Mouse (Mus musculus): Measurements from ENCODE around the gene Dnajc5.

Gene Dnajc5

DNA sequence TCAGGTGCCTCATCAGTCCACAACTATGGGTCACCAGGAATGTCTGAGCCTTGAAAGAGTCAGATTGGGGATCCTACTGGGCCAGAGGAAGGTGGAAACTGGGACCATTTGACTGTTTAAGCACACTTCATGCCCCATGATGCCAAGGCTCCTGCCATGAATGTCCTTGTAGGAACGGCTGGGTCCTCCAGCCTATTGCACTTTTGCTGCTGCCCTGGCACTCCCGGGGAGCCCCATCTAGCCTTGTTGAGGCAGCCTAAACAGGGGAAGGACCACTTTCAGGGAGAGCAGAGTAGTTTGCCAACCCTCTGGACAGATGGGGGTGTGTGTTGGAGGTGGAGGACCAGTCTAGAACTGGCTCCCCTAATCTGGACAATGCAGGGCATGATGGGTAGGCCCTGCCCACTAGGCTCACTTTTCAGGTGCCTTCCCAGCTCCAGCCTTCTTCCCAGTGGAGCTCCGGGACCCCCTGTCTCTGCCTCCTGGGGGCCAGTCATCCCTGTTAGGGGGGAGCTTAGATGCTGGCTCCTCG is 64.2 kb downstream of the Dnajc5 start, which contains the start of gene Uckl1:
Gene Uckl1, minus strand, starts transcription at position 482 of the 532 bp plus-strand sequence.
- in situ Hi-C loops (cut with MboI, MseI): loop anchor here in 1 of 2 experiments (5.0 to 25.0 kb wide), 2 partner anchors 202 to 872 kb away; partner anchors contain the start of genes Dido1, Gid8 and Lime1

DNA sequence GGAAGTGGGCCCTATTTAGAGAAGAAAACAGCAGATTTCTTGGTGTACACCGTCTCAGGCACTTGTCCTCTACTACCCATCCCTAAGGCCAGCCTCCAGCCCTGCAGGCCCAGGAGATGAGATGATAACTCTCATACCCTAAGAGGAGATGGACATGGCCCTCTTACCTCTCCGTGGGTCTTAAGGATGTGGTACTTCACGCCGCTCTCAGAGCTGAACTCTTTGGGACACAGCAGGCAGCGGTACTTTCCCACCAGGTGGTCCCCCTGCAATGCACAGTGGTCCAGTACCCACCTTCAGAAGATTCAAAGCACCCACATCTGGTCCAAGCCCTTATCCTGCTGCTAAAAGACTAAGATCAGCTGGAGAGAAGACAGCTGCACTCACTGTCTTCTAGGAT is 65.2 kb downstream of the Dnajc5 start:
- in situ Hi-C loops (cut with MboI, MseI): loop anchor here in 1 of 2 experiments (25.0 kb wide), 1 partner anchor 873 kb away; the partner anchor contains the start of genes Dido1 and Gid8

DNA sequence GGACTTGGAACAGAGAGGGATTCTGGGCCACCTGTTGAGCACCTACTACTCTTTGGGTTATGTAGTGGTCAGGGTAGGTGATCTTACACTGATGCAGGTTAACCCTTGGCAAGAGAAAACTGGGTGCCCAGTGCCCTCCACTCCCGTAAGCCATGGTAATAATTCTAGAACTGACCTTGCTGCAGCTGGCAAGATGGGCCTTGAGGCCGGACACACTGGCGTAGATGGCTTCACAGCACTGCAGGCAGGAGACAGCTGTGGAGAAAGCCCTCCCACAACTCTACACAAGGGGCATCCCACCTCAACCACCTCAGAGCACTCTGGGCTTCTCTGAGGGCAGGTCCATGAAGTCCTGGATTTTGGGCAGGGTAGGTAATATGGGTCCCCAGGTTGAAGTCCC is 65.8 kb downstream of the Dnajc5 start:
- in situ Hi-C loops (cut with MboI, MseI): loop anchor here in 1 of 2 experiments (25.0 kb wide), 1 partner anchor 874 kb away; the partner anchor contains the start of genes Dido1 and Gid8

DNA sequence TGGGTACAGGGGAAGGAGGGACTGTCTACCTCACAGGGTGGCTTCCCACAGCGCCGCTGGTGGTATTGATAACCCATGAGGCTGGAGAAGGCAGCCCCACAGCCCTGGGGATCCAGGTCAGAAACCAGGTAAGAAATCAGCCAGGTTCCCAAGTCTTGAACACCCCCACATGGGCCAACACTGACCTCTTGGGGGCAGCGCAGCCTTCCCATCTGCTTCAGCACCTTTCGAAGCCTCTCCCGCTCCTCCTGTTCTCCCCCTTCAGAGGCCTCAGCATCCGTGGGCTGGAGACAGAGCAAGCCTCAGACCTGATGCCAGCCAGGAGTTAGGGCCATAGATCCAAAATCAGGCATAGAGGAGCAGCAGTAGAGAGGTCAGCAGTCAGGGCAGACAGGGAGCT is 67.5 kb downstream of the Dnajc5 start:
- in situ Hi-C loops (cut with MboI, MseI): loop anchor here in 1 of 2 experiments (25.0 kb wide), 1 partner anchor 875 kb away; the partner anchor contains the start of genes Dido1 and Gid8

DNA sequence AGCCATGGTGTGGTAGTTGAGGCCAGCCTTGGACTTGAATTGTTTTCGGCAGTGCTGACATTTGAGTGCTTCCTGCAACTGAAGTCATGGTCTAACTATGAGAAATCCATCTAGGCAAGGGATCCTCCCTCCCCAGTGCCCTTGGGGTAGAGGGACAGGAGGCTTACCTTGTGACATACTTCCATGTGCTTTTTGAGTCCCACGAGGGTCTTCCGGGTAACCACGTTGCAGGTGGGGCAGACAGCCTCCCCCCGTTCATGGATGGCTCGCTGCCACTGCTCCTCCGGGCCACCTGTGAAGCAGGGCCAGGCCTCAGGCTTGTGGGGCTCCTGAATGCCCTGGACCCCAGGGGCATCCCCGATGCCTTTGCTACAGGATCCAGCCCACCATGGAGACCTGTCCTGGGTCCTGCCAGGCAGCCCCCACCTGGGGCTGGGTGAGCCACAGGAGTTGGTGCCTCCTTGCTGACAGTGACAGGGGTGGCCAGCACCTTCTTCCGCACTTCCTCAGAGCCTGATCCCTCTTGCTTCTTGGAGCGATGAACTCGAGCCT is 68.0 kb downstream of the Dnajc5 start:
- in situ Hi-C loops (cut with MboI, MseI): loop anchor here in 1 of 2 experiments (25.0 kb wide), 1 partner anchor 876 kb away; the partner anchor contains the start of genes Dido1 and Gid8

DNA sequence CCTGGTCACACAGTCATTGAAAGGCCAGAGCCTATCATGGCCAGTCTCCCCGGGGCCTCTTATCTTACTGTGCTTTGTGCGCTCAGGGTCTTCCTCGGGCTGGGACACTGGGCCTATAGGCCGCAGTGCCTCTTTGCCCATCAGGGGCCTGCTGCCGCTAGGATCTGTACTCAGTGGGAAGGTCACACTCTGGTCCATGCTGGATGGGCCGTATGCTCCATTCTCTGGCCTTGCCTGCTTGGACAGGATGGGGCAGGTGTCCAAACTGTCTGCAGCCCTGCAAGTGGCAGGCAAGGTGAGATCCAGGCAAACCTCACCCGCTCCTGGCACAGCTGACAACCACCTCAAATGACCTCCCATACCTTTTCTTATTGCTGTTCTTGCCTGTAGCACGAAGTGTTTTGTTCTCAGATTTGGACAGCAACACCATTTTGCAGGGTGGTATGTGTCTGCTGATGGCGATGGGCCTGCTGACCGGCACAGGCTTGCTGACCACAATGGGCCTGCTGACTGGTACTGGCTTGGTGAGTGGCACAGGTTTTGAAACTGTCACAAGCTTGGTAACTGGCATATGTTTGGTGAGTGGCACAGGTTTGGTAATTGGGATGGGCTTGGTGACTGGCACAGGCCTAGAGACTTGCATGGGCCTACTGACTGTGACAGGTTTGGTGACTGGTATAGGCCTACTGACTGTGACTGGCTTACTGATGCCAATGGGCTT is 68.9 kb downstream of the Dnajc5 start:
- in situ Hi-C loops (cut with MboI, MseI): loop anchor here in 1 of 2 experiments (25.0 kb wide), 1 partner anchor 877 kb away; the partner anchor contains the start of genes Dido1 and Gid8

DNA sequence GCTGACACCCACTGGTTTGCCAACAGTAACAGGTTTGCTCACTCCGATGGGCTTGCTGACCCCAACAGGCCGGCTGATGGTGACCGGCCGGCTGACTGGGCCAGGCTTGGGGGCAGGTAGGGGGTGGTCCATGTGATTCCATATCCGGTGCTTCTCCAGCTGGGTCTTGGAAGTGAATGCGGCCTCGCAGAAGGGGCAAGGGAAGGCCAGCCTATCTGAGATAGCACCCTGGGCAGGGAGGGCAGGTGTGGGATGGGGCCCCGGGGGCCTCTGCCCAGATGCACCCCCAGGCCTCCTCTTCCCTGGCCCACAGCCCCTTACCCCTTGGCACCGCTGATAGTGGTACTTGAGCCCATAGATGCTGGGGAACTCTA is 69.4 kb downstream of the Dnajc5 start:
- in situ Hi-C loops (cut with MboI, MseI): loop anchor here in 1 of 2 experiments (25.0 kb wide), 1 partner anchor 877 kb away; the partner anchor contains the start of genes Dido1 and Gid8

DNA sequence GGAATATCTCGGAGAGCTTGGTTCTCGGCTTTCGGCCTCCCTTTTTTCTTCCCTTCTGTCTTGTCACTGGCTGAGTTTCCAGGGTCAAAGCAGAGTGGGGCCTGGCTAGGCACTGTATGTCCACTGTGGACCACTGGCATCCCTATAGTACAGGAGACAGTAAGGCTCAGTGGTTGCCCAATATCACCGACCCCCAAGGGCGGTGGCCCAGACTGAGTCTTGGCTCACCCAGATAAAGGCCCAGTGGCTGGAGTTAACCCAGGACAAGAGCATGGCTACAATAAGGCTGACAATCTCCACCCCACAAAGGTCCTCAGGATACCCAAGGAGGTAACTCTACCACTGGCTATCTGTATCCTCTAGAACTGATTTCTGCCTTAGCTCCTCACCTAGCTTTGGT is 70.2 kb downstream of the Dnajc5 start:
- in situ Hi-C loops (cut with MboI, MseI): loop anchor here in 1 of 2 experiments (25.0 kb wide), 1 partner anchor 878 kb away; the partner anchor contains the start of genes Dido1 and Gid8

DNA sequence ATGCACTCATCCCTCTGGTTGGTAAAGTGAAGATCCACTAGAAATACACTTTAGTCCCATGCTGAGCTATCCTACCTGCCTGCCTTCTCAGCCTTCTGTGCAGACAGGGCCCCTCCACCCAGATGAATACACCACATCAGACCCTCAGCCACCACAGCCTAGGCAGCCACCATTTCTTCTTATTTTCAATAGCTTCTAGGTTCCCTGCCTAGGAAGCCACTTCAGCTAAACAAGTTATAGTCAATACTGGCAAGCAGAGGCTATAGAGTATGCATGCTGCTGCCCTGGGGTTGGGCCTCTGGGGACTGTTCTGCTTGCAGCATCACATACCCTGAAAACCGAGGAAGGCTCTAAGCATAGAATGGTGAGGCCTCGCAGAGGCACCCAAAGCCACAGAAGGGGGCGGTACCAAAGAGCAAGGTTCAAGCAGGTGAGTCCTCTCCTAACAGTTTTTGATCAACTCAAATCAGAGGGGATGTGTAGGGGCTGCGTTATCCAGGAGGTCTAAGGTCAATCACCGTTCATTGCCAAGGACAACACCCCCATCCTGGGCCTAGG is 71.3 kb downstream of the Dnajc5 start, which contains the start of gene Prpf6:
Gene Prpf6, plus strand, starts transcription at position 341 of the 558 bp plus-strand sequence.
- in situ Hi-C loops (cut with MboI, MseI): loop anchor here in 1 of 2 experiments (25.0 kb wide), 1 partner anchor 879 kb away; the partner anchor contains the start of genes Dido1 and Gid8

DNA sequence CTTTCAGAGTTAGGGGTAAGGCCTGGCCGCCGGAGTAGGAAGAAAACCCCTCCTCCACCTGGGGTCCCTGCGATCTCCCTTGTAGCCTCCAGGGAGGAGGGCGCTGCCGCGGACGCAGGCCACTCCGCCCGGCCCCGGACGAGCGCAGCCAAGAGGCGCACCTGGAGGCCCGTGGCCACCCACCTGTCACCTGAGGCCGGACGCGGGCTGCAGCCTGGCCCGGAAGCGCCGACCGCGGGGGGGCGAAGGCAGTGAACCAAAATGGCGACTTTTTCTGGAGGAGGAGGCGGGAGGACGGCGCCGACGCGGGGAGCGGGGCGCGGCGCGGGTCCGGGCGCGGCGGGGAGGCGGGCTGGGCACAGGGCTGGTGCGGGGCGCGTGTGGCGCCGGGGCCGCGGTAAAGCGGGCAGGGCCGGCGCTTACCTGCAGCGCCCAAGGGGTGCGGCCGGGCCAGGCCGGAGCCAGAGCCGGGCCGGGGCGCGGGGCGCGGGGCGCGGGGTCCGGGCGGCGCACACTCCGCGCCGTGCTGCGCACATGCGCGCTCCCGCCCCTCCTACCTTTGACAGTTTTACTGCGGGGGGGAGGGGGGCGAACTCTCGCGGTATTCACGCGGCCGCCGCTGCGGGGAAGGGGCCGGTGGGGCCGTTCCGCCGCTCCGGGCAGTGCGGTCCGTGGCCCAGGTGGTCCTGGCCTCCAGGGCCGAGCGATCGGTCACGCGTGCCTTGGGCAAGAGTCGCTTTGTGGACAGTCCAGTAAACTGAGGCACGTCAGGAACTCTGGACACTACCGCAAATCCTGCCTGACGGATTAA is 72.2 kb downstream of the Dnajc5 start, which contains the start of gene Zfp512b:
Gene Zfp512b, minus strand, starts transcription at position 573 of the 811 bp plus-strand sequence.
- in situ Hi-C loops (cut with MboI, MseI): loop anchor here in 1 of 2 experiments (25.0 kb wide), 1 partner anchor 880 kb away; the partner anchor contains the start of genes Dido1 and Gid8

DNA sequence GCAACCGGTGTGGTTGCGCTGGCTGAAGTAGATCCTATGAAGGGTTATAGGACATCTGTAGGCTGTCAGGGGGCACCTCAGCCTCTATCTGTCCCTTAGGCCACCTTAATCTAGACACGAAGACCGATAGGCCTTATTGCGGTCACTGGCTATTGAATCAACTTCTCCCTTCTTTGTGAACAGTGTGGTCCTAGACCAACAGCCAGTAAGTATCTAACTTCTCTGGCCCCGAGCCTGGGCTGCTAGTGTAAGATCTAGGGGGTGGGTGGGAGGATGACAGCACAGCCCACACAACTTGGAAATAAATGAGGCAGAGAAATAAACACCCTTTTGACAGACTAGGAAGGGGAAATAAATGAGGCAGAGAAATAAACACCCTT is 72.7 kb downstream of the Dnajc5 start:
- in situ Hi-C loops (cut with MboI, MseI): loop anchor here in 1 of 2 experiments (25.0 kb wide), 1 partner anchor 881 kb away; the partner anchor contains the start of genes Dido1 and Gid8

DNA sequence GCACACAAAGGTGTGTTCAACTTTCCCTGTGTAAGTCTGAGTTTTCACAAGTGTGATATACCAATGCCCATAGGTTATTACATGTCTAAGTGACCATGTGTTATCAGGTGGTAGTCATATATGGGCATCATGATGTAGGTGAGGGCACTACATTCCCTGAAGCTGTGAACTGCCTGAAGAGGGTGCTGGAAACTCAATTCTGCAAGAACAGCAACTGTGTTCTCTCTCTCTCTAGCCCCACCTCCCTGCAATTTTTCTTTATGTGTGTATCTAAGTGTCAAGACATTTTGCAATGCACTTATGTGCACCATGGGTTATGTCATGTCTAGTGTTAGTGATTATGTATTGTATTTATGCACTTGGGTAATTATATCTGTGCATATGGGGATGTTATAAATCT is 73.7 kb downstream of the Dnajc5 start:
- in situ Hi-C loops (cut with MboI, MseI): loop anchor here in 1 of 2 experiments (25.0 kb wide), 1 partner anchor 882 kb away; the partner anchor contains the start of genes Dido1 and Gid8

DNA sequence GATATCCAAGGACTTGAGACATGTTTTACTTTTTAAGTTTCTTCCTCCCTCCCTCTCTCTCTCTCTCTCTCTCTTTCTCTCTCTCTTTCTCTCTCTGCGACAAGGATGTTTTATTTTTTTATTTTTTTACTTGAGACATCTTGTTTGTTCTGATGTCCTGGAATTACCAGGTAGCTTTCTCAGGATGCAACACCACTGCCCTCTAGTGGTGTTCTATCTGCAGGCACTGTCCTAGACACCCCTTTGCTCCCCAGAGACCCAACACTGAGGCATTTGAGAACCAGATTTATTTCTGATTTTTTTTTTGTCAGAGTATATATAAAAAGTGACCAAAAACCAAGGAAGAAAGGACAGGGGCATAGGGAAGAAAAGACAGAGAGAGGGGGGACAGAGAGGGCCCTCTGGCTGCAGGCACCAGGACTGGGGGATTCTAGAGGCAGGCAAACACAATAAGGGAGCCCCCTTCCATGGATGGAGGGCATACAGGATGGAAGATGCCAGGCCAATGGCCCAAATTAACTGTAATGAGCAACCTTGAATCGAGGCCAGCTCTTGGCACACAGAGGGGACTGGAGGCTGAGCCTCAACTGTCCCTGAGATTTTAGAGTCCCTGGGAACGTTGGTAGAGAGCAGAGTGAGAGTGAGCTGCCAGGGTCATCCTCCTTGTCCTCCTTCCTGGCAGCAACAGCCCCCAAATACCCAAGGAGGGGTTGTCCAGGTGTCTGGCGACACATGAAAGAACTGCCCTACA is 74.8 kb downstream of the Dnajc5 start:
- in situ Hi-C loops (cut with MboI, MseI): loop anchor here in 1 of 2 experiments (25.0 kb wide), 1 partner anchor 883 kb away; the partner anchor contains the start of genes Dido1 and Gid8

DNA sequence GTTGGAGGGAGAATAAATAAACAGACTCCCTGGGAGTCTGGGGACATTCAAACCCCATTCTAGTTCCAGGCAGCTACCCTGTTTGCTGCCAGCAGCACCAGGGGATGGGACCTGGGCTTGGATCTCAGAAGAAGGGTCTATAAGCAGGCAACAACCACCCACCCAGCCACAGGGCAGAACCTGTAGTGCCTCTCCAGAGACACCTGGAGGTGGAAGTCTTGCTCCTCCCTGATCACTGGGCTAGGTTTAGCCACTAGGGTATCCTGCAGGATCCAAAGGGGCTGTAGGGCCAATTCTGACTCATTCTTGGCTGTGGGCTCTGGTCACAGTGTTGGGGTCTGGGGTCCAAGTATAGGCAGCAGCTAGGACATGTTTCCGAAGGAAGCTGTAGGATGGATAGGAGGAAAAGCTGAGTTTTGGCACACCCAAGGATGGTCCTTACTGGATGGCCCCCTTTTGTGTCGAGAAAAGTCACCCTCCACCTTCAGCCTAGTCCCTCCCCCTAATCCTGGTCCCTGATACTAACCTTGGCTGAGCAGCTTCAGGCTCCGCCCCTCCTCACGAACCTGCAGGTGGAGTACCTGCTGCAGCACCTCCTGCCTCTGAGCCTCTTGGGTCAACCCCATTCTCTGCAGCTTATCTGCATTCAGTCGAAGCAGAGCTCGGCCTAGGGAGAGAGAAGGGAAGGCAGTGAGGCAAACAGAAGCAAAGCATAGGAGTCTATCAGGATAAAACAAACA is 76.1 kb downstream of the Dnajc5 start:
- in situ Hi-C loops (cut with MboI, MseI): loop anchor here in 1 of 2 experiments (25.0 kb wide), 1 partner anchor 884 kb away; the partner anchor contains the start of genes Dido1 and Gid8

DNA sequence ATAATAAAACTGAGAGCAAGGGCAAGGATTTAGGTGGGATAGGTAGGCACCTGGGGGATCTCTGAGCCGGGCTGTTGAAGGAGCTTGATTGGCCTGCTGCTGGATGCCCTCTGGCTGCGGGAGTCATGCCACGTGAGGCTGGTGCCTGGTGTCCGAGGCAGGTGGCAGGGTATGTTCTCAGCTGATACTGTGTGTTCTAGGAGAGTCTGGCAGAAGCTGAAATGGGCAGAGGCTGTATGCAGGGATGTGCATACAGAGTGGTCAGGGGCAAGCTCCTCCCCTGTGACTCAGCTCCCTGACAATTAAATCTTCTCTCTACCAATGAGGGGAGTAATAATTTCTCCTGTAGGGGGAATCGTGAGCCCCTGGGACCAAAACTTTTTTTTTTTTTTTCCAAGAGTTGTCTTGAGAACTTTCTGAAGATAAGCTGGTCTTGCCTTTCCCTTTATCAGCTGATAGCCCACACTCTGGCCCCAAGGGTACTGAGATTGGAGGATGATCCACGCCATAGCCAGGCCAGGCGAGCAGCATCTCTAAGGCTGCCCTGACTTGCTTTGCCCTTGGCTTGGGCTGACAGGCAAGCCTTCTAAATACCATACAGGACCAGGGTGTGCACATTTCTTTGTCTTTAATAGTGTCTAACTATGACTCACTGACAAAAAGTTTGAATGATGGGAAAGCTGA is 77.2 kb downstream of the Dnajc5 start:
- in situ Hi-C loops (cut with MboI, MseI): loop anchor here in 1 of 2 experiments (25.0 kb wide), 1 partner anchor 885 kb away; the partner anchor contains the start of genes Dido1 and Gid8

DNA sequence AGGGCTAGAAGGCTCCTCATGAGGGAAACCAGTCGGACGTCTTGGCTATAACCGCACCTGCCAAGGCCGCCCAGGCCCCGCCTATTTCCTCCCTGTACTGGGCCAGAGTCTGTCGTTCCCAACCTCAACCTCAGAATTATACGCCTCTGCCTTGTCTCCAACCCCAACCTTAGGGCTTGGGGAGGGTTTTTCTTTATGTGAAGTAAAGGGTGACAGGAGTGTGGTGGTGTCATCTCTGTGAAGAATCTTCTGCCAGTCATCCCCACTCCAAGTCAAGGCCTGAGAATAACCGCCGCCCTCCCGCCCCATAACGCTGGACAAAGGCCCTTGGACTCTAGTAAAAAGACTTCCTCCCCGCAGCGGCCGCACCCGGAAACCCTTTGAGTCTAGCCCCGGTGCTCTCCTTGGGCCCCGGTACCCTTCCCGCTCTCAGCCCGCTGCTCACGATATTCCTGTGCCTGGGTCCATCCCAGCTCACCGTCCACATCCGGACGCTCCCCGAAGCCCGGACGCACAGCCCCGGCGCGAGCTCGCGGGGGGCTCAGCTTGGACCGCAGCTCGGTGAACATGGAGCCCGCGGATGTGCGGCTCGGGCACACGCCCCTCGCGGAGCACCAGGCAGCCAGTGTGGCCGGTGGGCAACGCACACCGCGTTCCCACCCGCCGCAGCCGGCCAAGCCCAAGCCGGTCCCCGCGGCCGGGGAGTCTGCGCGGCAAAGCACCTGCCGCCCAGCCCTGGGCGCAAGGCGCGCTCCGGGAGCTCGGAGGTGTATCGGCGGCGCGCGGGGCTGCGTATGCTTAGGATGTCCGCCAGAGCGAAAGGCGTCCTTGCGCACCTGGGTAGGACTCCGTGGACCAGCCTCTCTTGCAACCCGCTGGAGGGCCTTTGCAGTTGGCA is 78.4 kb downstream of the Dnajc5 start, which contains the start of gene Samd10:
Gene Samd10, minus strand, starts transcription at position 759 of the 898 bp plus-strand sequence.
- in situ Hi-C loops (cut with MboI, MseI): loop anchor here in 1 of 2 experiments (25.0 kb wide), 1 partner anchor 886 kb away; the partner anchor contains the start of genes Dido1 and Gid8

Measured in T-helper 17 cell (primary cell).